Mouse (Mus musculus) limb, embryonic 12.5 days (tissue): ENCODE results near the gene Khdc4. TPM values are rescaled to one million over a fixed set of nuclear protein-coding genes. Genes with fewer than 3 reads are reported as not detected.
A peak's percentile ranks its signal among the peaks of the same experiment; 100 is the strongest.

Source experiments
- ATAC-seq: fragments of 200-750 bp; cut with Nextera tagmentation; 2 replicates; pipeline ENCODE4 v1.8.0; 2017; ENCODE audit warnings: low read depth, moderate TSS enrichment; ENCODE audit not compliant: insufficient number of reproducible peaks, insufficient read depth, low FRiP score, low TSS enrichment
- H3K27ac ChIP-seq: fragments of 300-500 bp; sonication (generic); 2 replicates; pipeline ENCODE4 v1.5.1; 2016; ENCODE audit warnings: mild to moderate bottlenecking, moderate library complexity
- H3K27me3 ChIP-seq: fragments of 300-500 bp; sonication (generic); 2 replicates; pipeline ENCODE4 v1.6.1; 2016; ENCODE audit warnings: mild to moderate bottlenecking, moderate library complexity
- H3K36me3 ChIP-seq: fragments of 300-500 bp; sonication (generic); 2 replicates; pipeline ENCODE4 v1.6.1; 2016; ENCODE audit warnings: mild to moderate bottlenecking, moderate library complexity
- H3K4me1 ChIP-seq: fragments of 300-500 bp; sonication (generic); replicated peaks from 2 replicates; pipeline ENCODE4 v1.6.1; 2016
- H3K4me2 ChIP-seq: fragments of 300-500 bp; sonication (generic); 2 replicates; pipeline ENCODE4 v1.6.1; 2016; ENCODE audit warnings: mild to moderate bottlenecking, moderate library complexity
- H3K4me3 ChIP-seq: fragments of 300-500 bp; sonication (generic); replicated peaks from 2 replicates; pipeline ENCODE4 v1.5.1; 2016; ENCODE audit warnings: mild to moderate bottlenecking
- H3K9ac ChIP-seq: fragments of 300-500 bp; sonication (generic); replicated peaks from 2 replicates; pipeline ENCODE4 v1.6.1; 2016; ENCODE audit warnings: mild to moderate bottlenecking, moderate library complexity
- H3K9me3 ChIP-seq: fragments of 300-500 bp; sonication (generic); 2 replicates; pipeline ENCODE4 v1.6.1; 2016; ENCODE audit warnings: mild to moderate bottlenecking, moderate library complexity
- WGBS: fragments of 180-500 bp; shearing (Covaris S2); methylation state at CpG from one replicate; pipeline ENCODE4 v1.1.7; 2016; 5-methylcytosine and 5-hydroxymethylcytosine counted together
- polyA plus RNA-seq: library from polyadenylated mRNA; unstranded; fragments of >200 nt; fragmentation: Nextera tagmentation; extraction: Ambion mirVana; gene quantifications from 2 replicates; pipeline ENCODE4 v1.2.1, GENCODE M21; 2016

Gene Khdc4
- polyA plus RNA-seq, 1 experiment from 2014 or later = 127 TPM

DNA sequence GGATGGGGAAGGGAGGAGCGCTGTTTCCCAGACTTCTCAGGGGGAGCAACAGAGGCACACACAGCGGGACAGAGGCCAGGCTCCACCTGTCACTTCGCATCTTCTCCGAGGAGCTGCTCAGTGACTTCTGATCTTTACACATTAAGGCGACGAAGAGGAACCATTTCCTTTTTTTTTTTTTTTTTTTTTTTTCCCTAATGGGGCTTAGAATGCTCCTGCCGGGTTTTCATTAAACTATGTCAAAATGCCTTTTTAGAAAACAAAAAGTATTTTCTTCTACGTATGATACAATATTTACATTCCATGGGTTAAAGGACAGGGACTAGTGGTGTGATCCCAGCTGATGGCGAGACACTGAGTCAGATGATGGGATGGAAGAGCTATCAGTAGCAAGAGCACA lies 59.9 kb downstream of the Khdc4 start:
- Histone ChIP-seq H3K9me3 (peaks cover 25% of the 10 kb centered on the region), H3K36me3 (peaks cover 59% of the 10 kb centered on the region), H3K4me2 (no peak overlapping the region), H3K27ac (no peak overlapping the region), H3K4me3 (no peak overlapping the region), H3K9ac (no peak overlapping the region), H3K4me1 (no peaks in the 10 kb centered on the region), H3K27me3 (no peaks in the 10 kb centered on the region)
- WGBS = 91% methylated on average over 9 of the region's 9 CpGs
- ATAC-seq = no peak

DNA sequence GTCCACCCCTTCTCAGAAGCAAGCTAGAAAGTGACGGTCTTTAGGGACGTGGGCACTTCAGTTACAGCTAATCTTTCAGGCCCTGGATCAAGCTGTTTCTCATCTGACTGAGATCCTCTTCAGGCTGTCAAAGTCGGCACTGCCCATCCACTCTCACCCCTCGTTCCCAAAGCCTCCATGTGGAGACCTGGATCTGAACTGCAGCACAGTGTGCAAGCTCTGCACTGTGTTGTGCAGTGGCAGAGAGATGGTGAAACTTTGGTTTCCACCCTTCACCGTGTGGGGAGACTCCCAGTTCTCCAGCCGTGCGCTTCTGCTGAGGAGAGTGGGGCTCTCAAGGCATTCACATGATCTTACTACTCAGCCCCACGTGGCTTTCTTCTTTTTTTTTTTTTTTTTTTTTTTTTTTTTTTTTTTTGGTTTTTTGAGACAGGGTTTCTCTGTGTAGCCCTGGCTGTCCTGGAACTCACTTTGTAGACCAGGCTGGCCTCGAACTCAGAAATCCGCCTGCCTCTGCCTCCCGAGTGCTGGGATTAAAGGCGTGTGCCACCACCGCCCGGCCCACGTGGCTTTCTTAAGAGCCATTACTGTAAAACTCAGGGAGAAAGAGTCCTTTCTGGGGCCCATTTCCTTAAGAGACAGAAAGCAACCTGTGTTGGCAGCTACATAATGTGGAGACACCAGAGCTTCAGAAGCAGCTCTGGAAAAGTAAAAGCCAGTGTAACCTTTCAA lies 60.7 kb downstream of the Khdc4 start:
- Histone ChIP-seq H3K9me3 (peaks cover 25% of the 10 kb centered on the region), H3K4me1 (no peaks in the 10 kb centered on the region), H3K4me3 (no peak overlapping the region), H3K36me3 (peaks cover 62% of the 10 kb centered on the region), H3K27ac (no peak overlapping the region), H3K4me2 (no peak overlapping the region), H3K27me3 (no peaks in the 10 kb centered on the region), H3K9ac (no peak overlapping the region)
- 92% methylated on average over 14 of the region's 15 CpGs for WGBS
- ATAC-seq = no peak; the same call in 1 of the 2 replicates

DNA sequence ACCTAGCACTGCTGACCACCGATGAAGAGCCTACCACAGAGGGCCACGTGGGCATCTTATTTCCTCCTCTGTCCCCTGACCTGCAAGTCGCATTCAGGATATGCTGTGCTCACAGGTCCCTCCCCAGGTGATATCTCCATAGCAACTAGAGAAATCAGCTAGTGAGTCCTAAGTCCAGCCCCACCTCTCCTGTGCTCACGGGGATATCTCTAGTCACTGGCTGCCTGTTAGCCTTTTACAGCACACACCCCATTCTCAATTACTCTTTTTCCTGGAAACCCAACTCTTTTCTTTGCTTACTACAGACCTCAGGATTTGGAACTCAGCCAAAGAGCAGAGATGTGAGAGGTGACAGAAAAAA lies 61.2 kb downstream of the Khdc4 start:
- Histone ChIP-seq H3K27me3 (no peaks in the 10 kb centered on the region), H3K4me3 (no peak overlapping the region), H3K9ac (no peak overlapping the region), H3K4me1 (no peaks in the 10 kb centered on the region), H3K36me3 (peaks cover 63% of the 10 kb centered on the region), H3K9me3 (peaks cover 25% of the 10 kb centered on the region), H3K4me2 (no peak overlapping the region), H3K27ac (no peak overlapping the region)
- ATAC-seq = no peak
- 94% methylated on average over 4 of the region's 4 CpGs for WGBS

DNA sequence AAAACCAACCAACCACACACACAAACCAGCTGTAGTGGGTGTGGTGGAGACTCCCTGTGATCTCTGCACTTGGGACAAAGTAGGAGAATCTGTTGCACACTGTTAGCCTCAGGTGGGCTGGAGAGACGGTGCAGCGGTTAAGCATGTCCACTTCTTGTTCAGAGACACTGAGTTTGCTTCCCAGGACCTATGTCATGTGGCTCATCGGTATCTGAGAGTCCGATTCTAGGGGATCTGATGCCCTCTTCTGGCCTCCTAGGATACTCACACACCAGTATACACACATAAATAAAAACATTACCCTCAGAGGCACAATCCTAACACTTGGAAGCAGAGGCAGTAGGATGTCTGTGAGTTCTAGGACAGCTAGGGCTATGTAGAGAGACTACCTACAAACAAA lies 68.7 kb downstream of the Khdc4 start:
- H3K9me3 ChIP-seq = no peaks in the 10 kb centered on the region
- ATAC-seq = no peak
- H3K9ac ChIP-seq = no peak overlapping the region
- no peak overlapping the region for H3K27ac ChIP-seq
- H3K4me1 ChIP-seq = peaks cover 7% of the 10 kb centered on the region
- no peak overlapping the region for H3K4me2 ChIP-seq
- no peaks in the 10 kb centered on the region for H3K27me3 ChIP-seq
- 90% methylated on average over 4 of the region's 4 CpGs for WGBS
- H3K4me3 ChIP-seq = no peak overlapping the region
- H3K36me3 ChIP-seq = peaks cover 54% of the 10 kb centered on the region

DNA sequence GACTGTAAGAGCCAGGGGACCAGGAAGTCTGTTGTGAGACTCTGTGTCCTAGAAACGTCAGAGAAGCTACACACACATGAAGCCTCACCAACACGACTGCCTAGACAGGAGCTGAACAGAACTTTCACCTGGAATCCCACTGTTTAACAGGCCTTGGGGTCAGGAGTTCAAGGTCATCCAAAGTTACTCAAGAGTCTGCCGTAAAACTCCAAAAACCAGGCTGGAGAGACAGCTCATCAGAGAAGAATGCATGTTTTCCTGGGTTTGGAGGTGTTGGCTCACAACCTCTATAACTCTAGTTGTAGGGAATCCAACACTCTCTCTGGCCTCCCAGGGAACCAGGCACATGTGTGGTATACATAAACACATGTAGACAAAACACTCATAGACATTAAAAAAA lies 69.9 kb downstream of the Khdc4 start:
- Histone ChIP-seq H3K36me3 (peaks cover 60% of the 10 kb centered on the region), H3K4me1 (peaks cover 7% of the 10 kb centered on the region), H3K27ac (no peak overlapping the region), H3K4me3 (no peak overlapping the region), H3K4me2 (no peak overlapping the region), H3K27me3 (no peaks in the 10 kb centered on the region), H3K9ac (no peak overlapping the region), H3K9me3 (no peaks in the 10 kb centered on the region)
- 47% methylated on average over 3 of the region's 3 CpGs for WGBS
- ATAC-seq = no peak

DNA sequence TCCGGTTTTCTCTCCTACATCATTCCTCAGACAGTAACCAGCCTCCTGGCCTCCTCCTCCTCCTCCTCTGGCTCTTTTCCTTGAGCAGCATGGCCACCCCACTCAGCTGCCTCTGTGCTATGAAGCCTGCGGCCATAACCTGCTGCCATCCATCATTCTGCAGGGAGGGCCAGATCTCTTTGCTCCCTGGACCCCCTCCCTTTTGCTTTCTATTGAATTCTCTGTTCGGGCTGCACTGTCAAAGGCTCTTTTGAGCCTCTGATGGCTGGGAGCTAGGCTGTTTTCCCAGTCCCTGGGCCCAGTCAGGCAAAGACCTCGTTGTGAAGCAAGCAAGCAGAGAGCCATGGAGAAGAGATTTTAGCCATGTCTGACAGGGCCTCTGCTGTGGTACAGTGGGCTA lies 70.7 kb downstream of the Khdc4 start:
- H3K27me3 ChIP-seq = no peaks in the 10 kb centered on the region
- H3K9me3 ChIP-seq = no peaks in the 10 kb centered on the region
- WGBS = 57% methylated on average over 4 of the region's 4 CpGs
- peak overlapping the region; percentile 45 for H3K27ac ChIP-seq
- H3K36me3 ChIP-seq = peaks cover 64% of the 10 kb centered on the region
- H3K4me2 ChIP-seq = no peak overlapping the region
- H3K4me3 ChIP-seq = no peak overlapping the region
- ATAC-seq = no peak
- H3K9ac ChIP-seq = no peak overlapping the region
- peaks cover 7% of the 10 kb centered on the region for H3K4me1 ChIP-seq

DNA sequence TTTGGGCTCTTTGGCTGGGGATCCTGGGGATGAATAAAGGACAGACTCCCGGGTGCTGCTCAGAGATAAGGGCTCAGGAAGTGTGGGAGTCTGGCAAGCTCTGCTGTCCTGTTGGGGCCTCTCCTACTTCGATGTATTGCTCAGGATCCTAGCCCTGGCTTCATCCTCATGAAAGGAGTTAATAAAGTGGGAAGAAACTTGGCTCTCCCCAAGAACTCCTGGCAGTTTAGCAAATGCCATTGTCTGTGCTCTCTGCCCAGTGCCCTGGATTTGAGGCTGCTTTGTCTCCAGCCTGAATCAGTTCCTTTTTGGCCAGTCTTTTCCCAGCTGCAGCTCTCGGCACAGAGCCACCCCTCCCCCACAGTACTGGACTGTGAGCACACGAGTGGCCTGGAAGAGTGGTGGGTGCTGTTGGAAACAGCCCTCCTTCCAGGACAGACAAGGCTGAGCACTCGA lies 72.5 kb downstream of the Khdc4 start:
- H3K4me2 ChIP-seq = no peak overlapping the region
- WGBS = 23% methylated on average over 5 of the region's 5 CpGs
- peak overlapping the region; percentile 34; the same call in 1 of the 2 replicates for H3K9ac ChIP-seq
- H3K4me3 ChIP-seq = no peak overlapping the region
- H3K27ac ChIP-seq = no peak overlapping the region
- H3K27me3 ChIP-seq = no peaks in the 10 kb centered on the region
- peaks cover 63% of the 10 kb centered on the region for H3K36me3 ChIP-seq
- H3K9me3 ChIP-seq = no peaks in the 10 kb centered on the region
- peaks cover 7% of the 10 kb centered on the region for H3K4me1 ChIP-seq
- ATAC-seq = no peak

DNA sequence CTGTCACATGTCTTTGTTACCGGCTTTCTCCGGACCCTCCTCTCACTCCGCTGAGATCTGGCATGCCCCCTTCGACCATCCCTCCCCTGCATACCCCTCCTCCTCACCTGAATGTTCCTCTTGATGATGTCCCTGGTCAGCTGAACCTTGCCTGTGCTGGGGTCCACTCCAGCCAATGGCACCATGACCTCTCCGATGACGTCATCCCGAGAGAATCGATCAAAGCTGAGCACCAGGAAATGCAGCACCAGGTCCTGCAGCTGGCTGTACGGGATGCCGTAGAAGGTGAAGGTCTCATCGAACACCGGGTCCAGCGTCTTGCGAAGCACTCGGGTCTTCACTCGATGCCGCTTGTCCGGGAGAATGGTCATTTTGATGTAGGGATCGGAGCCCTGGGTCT lies 76.0 kb downstream of the Khdc4 start:
- H3K4me1 ChIP-seq = peaks cover 7% of the 10 kb centered on the region
- no peaks in the 10 kb centered on the region for H3K27me3 ChIP-seq
- no peak overlapping the region for H3K9ac ChIP-seq
- 93% methylated on average over 19 of the region's 19 CpGs for WGBS
- no peak overlapping the region for H3K4me3 ChIP-seq
- H3K4me2 ChIP-seq = no peak overlapping the region
- ATAC-seq = no peak
- H3K36me3 ChIP-seq = peaks cover 50% of the 10 kb centered on the region
- no peak overlapping the region for H3K27ac ChIP-seq
- no peaks in the 10 kb centered on the region for H3K9me3 ChIP-seq

DNA sequence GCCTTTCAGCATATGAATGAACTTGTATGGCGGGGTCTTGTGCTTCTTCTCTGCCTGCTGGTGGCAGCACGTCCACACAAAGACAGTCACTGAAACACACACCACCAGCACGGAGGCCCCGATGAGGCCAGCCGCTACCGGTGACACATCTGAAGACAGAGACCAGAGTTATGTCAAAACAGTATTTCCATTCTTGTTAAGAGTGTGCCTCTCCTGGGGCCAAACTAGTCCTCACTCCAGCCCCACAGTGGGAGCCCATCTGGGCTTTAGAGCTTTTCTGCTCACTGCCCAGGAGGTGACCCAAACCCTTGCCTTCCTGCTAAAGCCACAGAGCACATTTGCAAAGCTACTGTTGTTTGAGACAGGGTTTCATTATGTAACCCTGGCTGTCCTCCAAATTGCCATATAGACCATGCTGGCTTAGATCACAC lies 76.8 kb downstream of the Khdc4 start:
- H3K4me2 ChIP-seq = no peak overlapping the region
- 77% methylated on average over 6 of the region's 6 CpGs for WGBS
- no peaks in the 10 kb centered on the region for H3K27me3 ChIP-seq
- H3K36me3 ChIP-seq = peaks cover 45% of the 10 kb centered on the region
- H3K27ac ChIP-seq = no peak overlapping the region
- no peak for ATAC-seq
- no peak overlapping the region for H3K9ac ChIP-seq
- no peak overlapping the region for H3K4me3 ChIP-seq
- no peaks in the 10 kb centered on the region for H3K9me3 ChIP-seq
- peaks cover 7% of the 10 kb centered on the region for H3K4me1 ChIP-seq

Other genes with a start within 250 kb of the Khdc4 start
- 8.0 and 8.3 TPM in 2 replicates for gene Sema4a, start 224.6 kb upstream of the Khdc4 start, polyA plus RNA-seq
- gene Lmna, start 175.8 kb upstream of the Khdc4 start, polyA plus RNA-seq = 51.8 and 56.4 TPM in 2 replicates
- gene Mex3a, start 153.4 kb upstream of the Khdc4 start, polyA plus RNA-seq = 37.4 and 38.0 TPM in 2 replicates
- gene Rab25, start 137.5 kb upstream of the Khdc4 start, polyA plus RNA-seq = 2.6 and 3.5 TPM in 2 replicates
- 134 and 139 TPM in 2 replicates for gene Lamtor2, start 132.7 kb upstream of the Khdc4 start, polyA plus RNA-seq
- 62.6 and 67.0 TPM in 2 replicates for gene Ubqln4, start 132.0 kb upstream of the Khdc4 start, polyA plus RNA-seq
- gene Ssr2, start 109.9 kb upstream of the Khdc4 start, polyA plus RNA-seq = 184 and 190 TPM in 2 replicates
- gene Arhgef2, start 79.8 kb upstream of the Khdc4 start, polyA plus RNA-seq = 122 and 123 TPM in 2 replicates
- gene Rxfp4, start 32.7 kb upstream of the Khdc4 start, polyA plus RNA-seq = not detected in 2 replicates
- gene Rit1, start 31.0 kb downstream of the Khdc4 start, polyA plus RNA-seq = 39.7 and 41.2 TPM in 2 replicates
- gene Syt11, start 89.4 kb downstream of the Khdc4 start, polyA plus RNA-seq = 32.0 and 36.8 TPM in 2 replicates
- gene Gon4l, start 149.4 kb downstream of the Khdc4 start, polyA plus RNA-seq = 17.2 and 18.0 TPM in 2 replicates
- 44.1 and 48.0 TPM in 2 replicates for gene Msto1, start 228.2 kb downstream of the Khdc4 start, polyA plus RNA-seq